28 mouse cellular contexts compared by ENCODE assay signal in genomic region chr16:9274583-9275100, GRCm38 (mm10).
A peak's percentile ranks its signal among the peaks of the same experiment; 100 is the strongest.
DNase-seq lines count a peak whose midpoint lies in the region; ATAC-seq and TF ChIP-seq lines count a peak whose summit lies in the region.
"Had no signal": no experiment of that assay in that cellular context is flagged by ENCODE, and none has a peak within 500 bp of the region (broad histone marks: within the 10 kb centered on the region; RNA-seq: fewer than 3 reads in every experiment).

No protein-coding gene starts in this region.

- no peak overlapping the region for H3K4me2 ChIP-seq in kidney, embryonic 16.5 days (replicated peaks; ENCODE audit: low read depth, low read length)
- no peak overlapping the region for H3K4me2 ChIP-seq in heart, embryonic 12.5 days
- H3K4me2 ChIP-seq: embryonic facial prominence, embryonic 15.5 days; hindbrain, embryonic 15.5 days; liver, embryonic 13.5 days; midbrain, embryonic 13.5 days; neural tube, embryonic 12.5 days had no signal

- no peak for TF ChIP-seq CTCF in left cerebral cortex, adult 2 months (IDR thresholded peaks at IDR 0.05)
- no peak for TF ChIP-seq CTCF in cortical plate, adult 2 months (IDR thresholded peaks at IDR 0.05; ENCODE audit: extremely low read depth, insufficient read depth, low read length)

- no peak overlapping the region for H3K27ac ChIP-seq in kidney, embryonic 16.5 days (ENCODE audit: low read length)
- peak overlapping the region; percentile 70 for H3K27ac ChIP-seq in left cerebral cortex, adult 2 months
- H3K27ac ChIP-seq in cortical plate, adult 2 months (ENCODE audit: insufficient read depth, low read length), result peak overlapping the region; percentile 77; the same call in 1 of the 2 replicates
- no peak overlapping the region for H3K27ac ChIP-seq in heart, embryonic 12.5 days (ENCODE audit: poor library complexity, severe bottlenecking)
- H3K27ac ChIP-seq: embryonic facial prominence, embryonic 15.5 days; hindbrain, embryonic 15.5 days; liver, embryonic 13.5 days; midbrain, embryonic 13.5 days; neural tube, embryonic 12.5 days had no signal

- no peak for TF ChIP-seq POLR2A in cortical plate, adult 2 months (IDR thresholded peaks at IDR 0.05; ENCODE audit: extremely low read depth, insufficient read depth, low read length)

- 0 out of 2 replicates have a peak, but pooled peaks have one; percentile 31 for ATAC-seq in kidney, embryonic 16.5 days (ENCODE audit: low FRiP score, low TSS enrichment)
- ATAC-seq in heart, embryonic 12.5 days (ENCODE audit: insufficient number of reproducible peaks, low FRiP score), result no peak
- ATAC-seq: forebrain, embryonic 14.5 days; midbrain, embryonic 13.5 days had no signal

- no peaks in the 10 kb centered on the region for H3K27me3 ChIP-seq in kidney, embryonic 16.5 days (ENCODE audit: insufficient read depth, low read length)
- no peaks in the 10 kb centered on the region for H3K27me3 ChIP-seq in heart, embryonic 12.5 days (replicated peaks)
- H3K27me3 ChIP-seq: CH12.LX; embryonic facial prominence, embryonic 15.5 days; hindbrain, embryonic 15.5 days; liver, embryonic 13.5 days; neural tube, embryonic 12.5 days; Patski had no signal

- no peaks in the 10 kb centered on the region for H3K9me3 ChIP-seq in kidney, embryonic 16.5 days (ENCODE audit: low read length)
- H3K9me3 ChIP-seq in heart, embryonic 12.5 days (replicated peaks), result 0 out of 2 replicates have a peak, but pooled peaks cover 5% of the 10 kb centered on the region
- H3K9me3 ChIP-seq: embryonic facial prominence, embryonic 15.5 days; G1E; hindbrain, embryonic 15.5 days; liver, embryonic 13.5 days; midbrain, embryonic 13.5 days; neural tube, embryonic 12.5 days had no signal

- H3K4me3 ChIP-seq in kidney, embryonic 16.5 days (ENCODE audit: low read length), result no peak overlapping the region
- no peak overlapping the region for H3K4me3 ChIP-seq in left cerebral cortex, adult 2 months
- no peak overlapping the region for H3K4me3 ChIP-seq in cortical plate, adult 2 months (ENCODE audit: insufficient read depth, low read length)
- H3K4me3 ChIP-seq in heart, embryonic 12.5 days, result no peak overlapping the region
- H3K4me3 ChIP-seq: embryonic facial prominence, embryonic 15.5 days; hindbrain, embryonic 15.5 days; liver, embryonic 13.5 days; midbrain, embryonic 13.5 days; neural tube, embryonic 12.5 days had no signal

- 17% methylated on average over 7 of the region's 7 CpGs for WGBS in kidney, embryonic 16.5 days
- WGBS in heart, embryonic 12.5 days, result 74% methylated on average over 7 of the region's 7 CpGs

- no peak overlapping the region for H3K9ac ChIP-seq in kidney, embryonic 16.5 days (replicated peaks; ENCODE audit: low read length)
- H3K9ac ChIP-seq in heart, embryonic 12.5 days, result no peak overlapping the region
- H3K9ac ChIP-seq: embryonic facial prominence, embryonic 15.5 days; hindbrain, embryonic 15.5 days; liver, embryonic 13.5 days; midbrain, embryonic 13.5 days; neural tube, embryonic 12.5 days had no signal

- H3K4me1 ChIP-seq in kidney, embryonic 16.5 days (ENCODE audit: insufficient read depth, low read length), result no peaks in the 10 kb centered on the region
- peaks cover 10% of the 10 kb centered on the region for H3K4me1 ChIP-seq in cortical plate, adult 2 months (ENCODE audit: control insufficient read depth, insufficient read depth, low read length)
- H3K4me1 ChIP-seq in heart, embryonic 12.5 days (replicated peaks), result no peaks in the 10 kb centered on the region
- H3K4me1 ChIP-seq: embryonic facial prominence, embryonic 15.5 days; hindbrain, embryonic 15.5 days; liver, embryonic 13.5 days had no signal

- peak; percentile 7 for DNase-seq in embryo, embryonic 11 days
- DNase-seq in embryo, embryonic 9.5 days (ENCODE audit: extremely low spot score), result no peak
- DNase-seq in kidney, postnatal 4 days, result no peak
- no peak for DNase-seq in left cerebral cortex, adult 2 months (ENCODE audit: extremely low spot score in 1 of 2, low spot score in 2 of 2)
- no peak for DNase-seq in left cerebral cortex, postnatal 10 days (ENCODE audit: extremely low spot score in 1 of 2, low spot score in 2 of 2)
- DNase-seq: B cell, adult 2 months; cerebellum, adult 2 months; cerebellum, postnatal 25 days; gastrocnemius, postnatal 25 days; heart, adult 18-20 months; heart, postnatal 36 days; liver, embryonic 13.5 days; lung, adult 2 months; lung, postnatal 14 days; retina, postnatal 1 day; right cerebral cortex, postnatal 4 days; thymus, postnatal 14 days had no signal

- intact Hi-C loops in left cerebral cortex, adult 2 months (cut with DNase I), result loop anchor here (1.0 to 10.0 kb wide), 2 partner anchors 266 to 720 kb away; partner anchors contain the start of gene Grin2a
- intact Hi-C loops in left cerebral cortex, postnatal 10 days (cut with DNase I), result loop anchor here (10.0 kb wide), 1 partner anchor 260 kb away; no protein-coding TSS in a partner anchor

- no peaks in the 10 kb centered on the region for H3K36me3 ChIP-seq in kidney, embryonic 16.5 days (ENCODE audit: insufficient read depth, low read length)
- no peaks in the 10 kb centered on the region for H3K36me3 ChIP-seq in heart, embryonic 12.5 days
- H3K36me3 ChIP-seq: embryonic facial prominence, embryonic 15.5 days; G1E; hindbrain, embryonic 15.5 days; liver, embryonic 13.5 days; midbrain, embryonic 13.5 days; neural tube, embryonic 12.5 days had no signal

Comparison
In these comparisons a context has a peak if more than half of its experiments do, and no peak if none do; other contexts are left out.
1. H3K27ac ChIP-seq: peak in left cerebral cortex, adult 2 months (single experiment) and cortical plate, adult 2 months (single experiment); none in kidney, embryonic 16.5 days (single experiment) and heart, embryonic 12.5 days (single experiment).